Mouse (Mus musculus) kidney, adult 2 months (tissue): Measurements from ENCODE around the gene 2610318N02Rik. TPM values are rescaled to one million over a fixed set of nuclear protein-coding genes. Genes with fewer than 3 reads are reported as not detected.

Experiments
- DNase-seq: peaks from one replicate; pipeline ENCODE4 v3.0.0; 2021
- H3K27ac ChIP-seq: fragments of 200-500 bp; 2 replicates; pipeline ENCODE4 v1.5.1; 2012; ENCODE audit warnings: low read depth, low read length, control low read depth, inconsistent platforms; ENCODE audit not compliant: insufficient read depth
- H3K27me3 ChIP-seq: fragments of 200-500 bp; replicated peaks from 2 replicates; pipeline ENCODE4 v1.6.1; 2012; ENCODE audit warnings: mild to moderate bottlenecking, moderate library complexity, low read length, inconsistent platforms; ENCODE audit not compliant: control insufficient read depth, insufficient read depth
- H3K36me3 ChIP-seq: fragments of 200-500 bp; 2 replicates; pipeline ENCODE4 v1.6.1; 2012; ENCODE audit warnings: mild to moderate bottlenecking, moderate library complexity, low read length, inconsistent platforms; ENCODE audit not compliant: control insufficient read depth, insufficient read depth
- H3K4me1 ChIP-seq: fragments of 200-500 bp; 2 replicates; pipeline ENCODE4 v1.6.1; 2011; ENCODE audit warnings: low read length; ENCODE audit not compliant: control insufficient read depth, insufficient read depth
- H3K4me3 ChIP-seq: fragments of 200-500 bp; 2 replicates; pipeline ENCODE4 v1.5.1; 2011; ENCODE audit warnings: mild to moderate bottlenecking, low read depth, low read length, control low read depth; ENCODE audit not compliant: insufficient read depth
- CTCF ChIP-seq: fragments of 200-500 bp; conservative IDR thresholded peaks from 2 replicates; pipeline ENCODE4 v1.5.1; 2011; ENCODE audit warnings: low read depth, mild to moderate bottlenecking, control low read depth, low read length, moderate library complexity, mixed read lengths; ENCODE audit not compliant: insufficient read depth, insufficient read length
- POLR2A ChIP-seq: fragments of 200-500 bp; IDR thresholded peaks from one replicate; pipeline ENCODE4 v1.6.1; 2011; ENCODE audit warnings: low read depth, low read length, control low read depth
- WGBS: fragments of 180-500 bp; shearing (Covaris S2); methylation state at CpG from one replicate; pipeline ENCODE4 v1.1.7; 2018; 5-methylcytosine and 5-hydroxymethylcytosine counted together
- polyA plus RNA-seq: library from polyadenylated mRNA; depleted of rRNA; stranded (reverse); fragments of >200 nt; gene quantifications from 2 replicates; pipeline ENCODE4 v1.2.3, GENCODE M21; 2012

2610318N02Rik gene
- polyA plus RNA-seq, 1 experiment, result 0.75 TPM

DNA sequence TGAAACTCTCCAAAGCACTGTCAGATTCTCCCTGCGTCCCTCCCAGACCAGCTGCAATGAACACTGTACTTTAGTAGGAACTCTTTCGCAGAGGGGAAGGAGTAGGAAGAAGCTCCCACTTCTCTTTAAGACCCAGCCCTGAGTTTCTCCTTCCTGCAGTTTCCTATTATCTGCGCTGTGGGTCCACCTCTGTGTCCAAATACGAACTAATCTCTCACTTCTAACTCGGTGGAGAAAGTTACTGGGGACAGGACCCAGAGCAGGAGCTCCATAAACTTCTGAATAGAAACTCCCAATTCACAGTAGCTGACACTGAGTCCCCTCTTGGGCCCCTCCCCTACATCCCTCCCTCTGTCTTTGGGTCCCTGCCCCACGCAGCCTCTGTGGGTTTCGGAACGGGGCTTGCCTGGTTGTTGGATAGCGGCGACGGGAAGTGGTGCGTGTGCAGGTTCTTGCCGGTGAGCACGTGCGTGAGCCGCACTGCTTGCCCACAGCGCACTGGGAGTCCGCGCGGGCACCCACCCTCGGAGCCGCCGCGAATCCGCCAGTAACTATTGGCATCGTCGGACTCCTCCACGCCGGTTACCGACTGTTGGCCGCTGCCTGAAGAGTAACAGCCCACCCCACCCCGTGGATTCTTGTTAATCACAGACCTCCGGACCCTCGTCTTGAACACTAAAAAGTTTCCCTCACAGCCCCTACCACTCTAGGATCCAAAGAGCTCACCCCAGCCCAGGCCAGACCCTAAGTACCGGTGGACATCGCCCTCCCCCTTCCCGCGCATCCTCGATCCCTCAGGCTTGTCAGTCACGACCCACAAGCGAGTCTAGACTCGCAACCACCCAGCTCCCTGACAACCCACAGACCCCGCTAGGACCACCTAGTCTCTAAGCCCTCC, 6.5 kb upstream of the 2610318N02Rik start:
- no peaks in the 10 kb centered on the region for H3K4me1 ChIP-seq
- WGBS, result 7% methylated on average over 43 of the region's 43 CpGs
- TF ChIP-seq POLR2A (no peak), CTCF (peak; percentile 31; the same call in 1 of the 2 replicates)
- H3K27me3 ChIP-seq, result no peaks in the 10 kb centered on the region
- DNase-seq, result no peak
- peak overlapping the region; percentile 78 for H3K4me3 ChIP-seq
- H3K36me3 ChIP-seq, result no peaks in the 10 kb centered on the region
- no peak overlapping the region for H3K27ac ChIP-seq

DNA sequence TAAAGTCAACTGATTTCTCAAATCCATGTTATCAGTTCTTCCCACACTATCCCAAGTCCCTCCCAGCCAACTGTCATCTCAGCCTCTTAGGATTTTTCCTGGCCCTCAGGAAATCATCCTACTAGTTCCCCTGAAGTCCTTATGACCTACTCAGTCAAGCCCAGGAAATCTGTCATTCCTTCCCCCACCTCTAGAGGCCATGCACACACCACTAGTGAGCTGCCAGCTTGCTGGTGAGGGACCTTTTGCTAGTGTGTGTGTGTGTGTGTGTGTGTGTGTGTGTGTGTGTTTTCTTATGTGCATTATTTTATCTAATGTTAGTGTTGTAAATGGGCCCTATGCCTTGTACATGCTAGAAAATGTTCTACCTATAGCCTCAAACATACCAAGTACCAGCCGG, 2.3 kb upstream of the 2610318N02Rik start:
- no peak overlapping the region for H3K27ac ChIP-seq
- DNase-seq, result peak; percentile 69
- H3K4me1 ChIP-seq, result peaks cover 3% of the 10 kb centered on the region
- 100% methylated on average over 1 of the region's 1 CpGs for WGBS
- TF ChIP-seq CTCF (peak; percentile 84), POLR2A (no peak)
- H3K4me3 ChIP-seq, result no peak overlapping the region
- H3K27me3 ChIP-seq, result no peaks in the 10 kb centered on the region
- H3K36me3 ChIP-seq, result no peaks in the 10 kb centered on the region

DNA sequence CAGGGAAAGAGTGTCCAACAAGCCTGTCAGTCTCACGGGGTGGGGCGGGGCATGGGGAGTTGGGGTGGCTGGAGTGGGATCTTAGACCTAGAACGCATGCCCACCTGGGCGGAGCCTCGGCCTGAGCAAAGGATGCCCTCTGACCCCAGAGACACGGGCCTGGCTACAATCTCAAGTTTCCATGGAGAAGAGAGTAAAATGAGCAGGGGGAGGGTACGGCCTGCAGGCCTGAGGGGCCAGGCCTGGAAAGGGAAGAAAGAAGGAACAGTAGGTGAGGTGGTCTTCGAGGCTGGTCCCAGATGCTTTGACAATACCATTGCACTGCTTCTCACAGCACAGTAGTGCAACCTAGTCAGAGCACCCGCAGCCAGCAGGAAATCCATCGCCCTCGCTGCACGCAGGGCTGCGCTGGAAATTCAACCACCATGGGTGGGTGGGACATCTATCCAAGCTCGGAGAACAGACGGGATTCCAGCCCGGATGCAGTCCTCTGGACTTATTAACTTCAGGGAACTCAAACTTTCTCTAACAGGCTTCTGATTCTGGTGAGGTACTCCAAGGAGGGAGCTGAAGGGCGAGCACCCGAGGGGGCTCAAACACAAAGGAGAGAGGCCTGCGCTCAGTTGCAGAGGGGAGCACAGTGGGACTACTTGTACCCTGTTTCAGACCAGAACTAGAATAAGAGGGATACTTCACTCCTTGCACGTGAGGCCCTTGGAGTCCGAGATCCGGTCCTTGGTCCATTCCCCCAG, 672 bp downstream of the 2610318N02Rik start:
- TF ChIP-seq CTCF (no peak), POLR2A (no peak)
- WGBS, result 39% methylated on average over 22 of the region's 22 CpGs
- no peak overlapping the region for H3K4me3 ChIP-seq
- no peak overlapping the region for H3K27ac ChIP-seq
- DNase-seq, result no peak
- no peaks in the 10 kb centered on the region for H3K36me3 ChIP-seq
- peaks cover 3% of the 10 kb centered on the region for H3K4me1 ChIP-seq
- no peaks in the 10 kb centered on the region for H3K27me3 ChIP-seq

DNA sequence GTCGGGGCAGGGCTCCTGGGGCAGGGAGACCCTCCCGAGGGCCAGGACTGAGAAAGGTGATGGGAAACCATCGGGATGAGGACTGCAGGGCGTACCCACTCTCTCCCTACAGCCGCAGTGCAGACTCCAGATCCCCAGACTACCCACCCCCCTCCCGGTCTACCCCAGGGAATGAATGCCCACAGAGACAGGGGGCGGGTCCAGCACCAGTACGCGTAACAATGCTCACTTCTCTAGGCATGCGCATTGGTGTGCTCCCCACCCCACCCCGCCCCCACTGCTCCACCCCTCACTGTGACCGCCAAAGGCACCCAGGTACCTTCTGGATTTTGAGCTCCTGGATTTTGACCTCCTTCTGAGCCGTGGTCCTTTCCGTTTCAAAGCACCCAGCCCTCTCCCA, 3.4 kb downstream of the 2610318N02Rik start:
- H3K4me1 ChIP-seq, result peaks cover 3% of the 10 kb centered on the region
- H3K27ac ChIP-seq, result no peak overlapping the region
- H3K36me3 ChIP-seq, result no peaks in the 10 kb centered on the region
- TF ChIP-seq CTCF (no peak), POLR2A (no peak)
- H3K27me3 ChIP-seq, result no peaks in the 10 kb centered on the region
- WGBS, result 74% methylated on average over 14 of the region's 14 CpGs
- H3K4me3 ChIP-seq, result no peak overlapping the region
- no peak for DNase-seq

DNA sequence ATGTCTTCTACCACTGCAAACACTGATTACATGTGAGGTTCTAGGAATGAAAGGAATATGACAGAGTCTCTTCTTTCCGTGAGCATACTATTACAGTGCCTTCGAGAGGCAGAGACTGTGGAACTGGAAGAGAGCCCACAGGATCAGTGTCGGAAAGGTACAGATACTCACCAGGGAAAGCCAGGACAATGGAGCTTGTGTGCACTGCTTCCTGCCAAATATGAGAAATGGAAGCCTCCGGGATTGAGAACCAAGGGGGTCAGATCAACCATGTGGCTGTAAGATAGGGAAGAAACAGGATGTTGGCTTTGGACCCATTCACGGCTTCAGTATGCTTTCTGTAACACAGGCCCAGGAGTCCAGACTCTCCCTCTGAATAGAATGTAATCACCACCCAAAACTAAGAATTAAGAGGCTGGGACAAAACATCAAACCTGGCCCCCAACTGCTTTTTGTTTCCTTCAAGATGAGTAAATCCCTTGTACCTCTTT, 7.6 kb downstream of the 2610318N02Rik start:
- WGBS, result 76% methylated on average over 5 of the region's 5 CpGs
- Histone ChIP-seq H3K27ac (no peak overlapping the region), H3K36me3 (no peaks in the 10 kb centered on the region), H3K4me3 (no peak overlapping the region), H3K4me1 (no peaks in the 10 kb centered on the region), H3K27me3 (no peaks in the 10 kb centered on the region)
- DNase-seq, result no peak
- TF ChIP-seq POLR2A, result no peak
- TF ChIP-seq CTCF, result no peak

DNA sequence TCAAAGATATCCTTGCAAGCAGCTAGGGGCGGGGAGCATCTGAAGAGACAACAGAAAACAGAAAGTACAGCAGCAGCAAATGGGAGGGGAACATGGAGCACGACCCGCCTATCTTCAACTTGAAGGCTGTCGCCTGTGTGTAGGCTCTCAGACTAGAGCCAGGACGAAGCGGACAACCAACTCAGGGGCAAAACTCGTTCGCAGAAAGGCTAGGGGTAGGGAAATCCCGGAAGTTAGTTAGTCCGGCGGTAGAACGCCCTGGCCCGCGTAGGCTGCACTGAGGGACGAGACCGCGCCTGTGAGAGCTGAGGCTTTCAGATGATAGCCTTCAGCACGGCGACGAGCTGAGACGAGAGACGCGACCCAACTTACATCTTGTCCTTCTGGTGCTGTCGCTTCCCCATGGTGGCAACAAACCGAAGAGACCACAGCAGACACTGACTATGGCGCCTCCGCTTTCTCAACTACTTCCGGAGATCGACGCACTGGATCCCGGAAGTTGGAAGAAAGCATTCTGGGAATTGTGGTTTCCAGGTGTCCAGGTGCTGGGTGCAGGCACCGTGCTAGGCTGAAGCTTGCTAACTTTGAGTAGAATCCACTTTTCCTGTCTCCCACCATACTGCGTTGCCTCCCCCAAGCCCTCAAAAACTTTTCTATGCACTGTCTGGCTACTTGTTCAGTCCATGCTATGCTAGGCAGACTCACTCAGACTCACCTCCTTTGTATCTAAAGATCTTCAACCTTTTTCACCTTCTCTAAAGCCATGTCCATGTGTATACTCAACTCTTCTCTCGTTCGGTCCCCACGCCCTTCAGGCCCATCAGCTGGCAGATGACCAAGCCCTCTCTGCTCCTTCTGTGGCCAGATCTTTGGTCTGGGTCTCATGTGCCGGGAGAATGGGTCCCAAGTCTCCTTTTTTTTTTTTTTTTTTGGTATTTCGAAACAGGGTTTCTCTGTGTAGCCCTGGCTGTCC, 13.9 kb downstream of the 2610318N02Rik start, which contains the start of gene Ppil2:
Gene Ppil2 (minus strand): TSS at position 487 of the 973 bp plus-strand sequence.
- WGBS, result 8% methylated on average over 38 of the region's 38 CpGs
- Histone ChIP-seq H3K4me3 (peak within 1 kb of the TSS; percentile 79), H3K27ac (peak within 1 kb of the TSS; percentile 57; the same call in 1 of the 2 replicates), H3K36me3 (no peaks in the 10 kb centered on the region), H3K27me3 (no peaks in the 10 kb centered on the region), H3K4me1 (peaks cover 5% of the 10 kb centered on the region; the same call in 1 of the 2 replicates)
- peak; percentile 85 for DNase-seq
- no peak for TF ChIP-seq CTCF
- peak; percentile 77 for TF ChIP-seq POLR2A
